Mouse (Mus musculus) ES-CJ7 (cell line): ENCODE measurements around the gene Gm21988.
A peak's percentile ranks its signal among the peaks of the same experiment; 100 is the strongest.

Experiments
- DNase-seq: peaks from one replicate; pipeline ENCODE4 v3.0.0; 2011; ENCODE audit warnings: low read depth, low spot score

The Gm21988 gene

GRCm38 (mm10) chr11:70236717-70237116 is 2.9 kb downstream of the Gm21988 start:
- no peak for DNase-seq

- no peak for DNase-seq
Observed at GRCm38 (mm10) chr11:70235254-70235900, 4.3 kb downstream of the Gm21988 start.

- DNase-seq, result no peak
Observed at GRCm38 (mm10) chr11:70234497-70234896, 5.1 kb downstream of the Gm21988 start.

GRCm38 (mm10) chr11:70234037-70234436 is 5.6 kb downstream of the Gm21988 start:
- no peak for DNase-seq

- no peak for DNase-seq
Observed at GRCm38 (mm10) chr11:70233016-70233415, 6.6 kb downstream of the Gm21988 start.

GRCm38 (mm10) chr11:70232546-70232945 is 7.1 kb downstream of the Gm21988 start:
- peak; percentile 77 for DNase-seq

- peak; percentile 88 for DNase-seq
Observed at GRCm38 (mm10) chr11:70230239-70230727, 9.3 kb downstream of the Gm21988 start.

GRCm38 (mm10) chr11:70229260-70230010 is 10.2 kb downstream of the Gm21988 start, which contains the start of gene Bcl6b:
TSS of gene Bcl6b (minus strand) at chr11:70229798.
- DNase-seq, result peak; percentile 46

- DNase-seq, result peak; percentile 97
Observed at GRCm38 (mm10) chr11:70228828-70229227, 10.8 kb downstream of the Gm21988 start.

GRCm38 (mm10) chr11:70227661-70228245 is 11.9 kb downstream of the Gm21988 start:
- no peak for DNase-seq

- no peak for DNase-seq
Observed at GRCm38 (mm10) chr11:70227126-70227525, 12.5 kb downstream of the Gm21988 start.

GRCm38 (mm10) chr11:70226602-70226890 is 13.1 kb downstream of the Gm21988 start:
- DNase-seq, result peak; percentile 71

GRCm38 (mm10) chr11:70225798-70226601 is 13.6 kb downstream of the Gm21988 start:
- peak; percentile 53 for DNase-seq

- no peak for DNase-seq
Observed at GRCm38 (mm10) chr11:70223724-70224123, 15.9 kb downstream of the Gm21988 start.

GRCm38 (mm10) chr11:70221603-70222500 is 17.8 kb downstream of the Gm21988 start:
- peak; percentile 63 for DNase-seq

GRCm38 (mm10) chr11:70220731-70221602 is 18.7 kb downstream of the Gm21988 start, which contains the start of gene Slc16a13:
TSS of gene Slc16a13 (minus strand) at chr11:70221064.
- peak; percentile 99 for DNase-seq

- DNase-seq, result no peak
Observed at GRCm38 (mm10) chr11:70220323-70220722, 19.3 kb downstream of the Gm21988 start.

GRCm38 (mm10) chr11:70219873-70220272 is 19.8 kb downstream of the Gm21988 start:
- no peak for DNase-seq

GRCm38 (mm10) chr11:70218741-70219470 is 20.7 kb downstream of the Gm21988 start:
- DNase-seq, result no peak
